Mouse (Mus musculus): Measurements from ENCODE around the gene Dhdh. TPM values are rescaled to one million over a fixed set of nuclear protein-coding genes. Genes with fewer than 3 reads are reported as not detected.
"Not testable (repeated sequence)": the region's sequence is repeated elsewhere in the genome, so short reads cannot be mapped to it uniquely, and the experiment has no call there.

The Dhdh gene
- 15.5 and 18.3 TPM in 2 replicates for total RNA-seq (2015)
- total RNA-seq (2017), result 14.2 and 16.0 TPM in 2 replicates

GRCm38 (mm10) chr7:45488293-45489204, at the start of gene Dhdh:
Gene Dhdh (minus strand): TSS chr7:45488805.
- peak; percentile 99 for ATAC-seq (ENCODE audit: poor library complexity, severe bottlenecking)

DNA sequence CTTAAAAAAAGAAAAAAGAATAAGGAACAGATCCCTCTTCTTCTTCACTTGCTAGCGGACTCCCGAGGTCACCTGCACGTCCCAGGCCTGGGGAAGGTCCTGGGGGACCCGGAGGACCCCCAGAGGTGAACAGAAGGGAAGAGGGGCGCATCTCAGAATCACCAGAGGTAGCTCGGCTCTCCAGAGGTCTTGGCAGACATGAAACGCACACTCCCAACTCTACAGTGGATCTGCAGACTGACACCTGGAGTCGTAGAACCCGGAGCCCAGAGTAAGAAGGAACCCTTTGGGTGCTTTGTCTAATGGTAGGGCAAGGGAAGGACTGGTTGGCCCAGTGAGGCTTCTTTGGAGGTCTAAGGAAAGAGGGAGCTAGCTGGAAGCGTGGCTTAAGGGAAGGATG, 49.0 kb upstream of the Dhdh start:
- no peak for ATAC-seq (ENCODE audit: poor library complexity, severe bottlenecking)

GRCm38 (mm10) chr7:45535676-45536075, 47.1 kb upstream of the Dhdh start:
- no peak for ATAC-seq (ENCODE audit: poor library complexity, severe bottlenecking)

- ATAC-seq (ENCODE audit: poor library complexity, severe bottlenecking), result no peak
Measured at GRCm38 (mm10) chr7:45530643-45531042, 42.0 kb upstream of the Dhdh start.

DNA sequence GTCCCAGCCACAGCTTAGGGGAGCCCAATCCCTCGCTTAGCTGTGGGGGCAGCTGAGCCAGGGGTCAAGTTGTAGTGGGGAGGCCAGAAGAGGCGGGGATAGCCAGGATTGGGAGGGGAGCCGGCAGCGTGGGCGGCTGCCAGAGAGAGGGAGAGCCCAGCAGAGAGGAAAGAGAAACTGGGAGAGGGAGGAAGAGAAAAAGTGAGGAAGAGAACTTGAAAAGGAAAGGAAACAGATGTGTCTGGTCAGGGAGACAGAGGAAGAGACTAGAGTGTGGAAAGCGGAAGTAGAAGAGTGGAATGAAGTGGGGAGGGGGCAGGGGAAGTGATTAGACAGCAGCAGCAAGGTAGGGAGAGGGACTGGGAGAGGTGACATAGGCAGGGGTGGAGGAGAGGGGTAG, 40.9 kb upstream of the Dhdh start:
- ATAC-seq (ENCODE audit: poor library complexity, severe bottlenecking), result peak; percentile 28

DNA sequence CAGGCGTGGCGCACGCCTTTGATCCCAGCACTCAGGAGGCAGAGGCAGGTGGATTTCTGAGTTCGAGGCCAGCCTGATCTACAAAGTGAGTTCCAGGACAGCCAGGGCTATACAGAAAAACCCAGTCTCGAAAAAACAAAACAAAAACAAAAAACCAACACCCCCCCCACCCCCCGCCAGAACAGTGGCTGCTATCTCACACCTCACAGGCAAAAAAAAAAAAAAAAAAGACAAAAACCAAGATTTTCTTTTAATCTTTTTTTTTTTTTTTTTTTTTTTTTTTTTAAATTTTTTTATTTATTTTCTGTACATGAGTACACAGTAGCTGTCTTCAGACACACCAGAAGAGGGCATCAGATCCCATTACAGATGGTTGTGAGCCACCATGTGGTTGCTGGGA, 38.6 kb upstream of the Dhdh start:
- ATAC-seq (ENCODE audit: poor library complexity, severe bottlenecking), result not testable (repeated sequence)

- ATAC-seq (ENCODE audit: poor library complexity, severe bottlenecking), result no peak
Measured at GRCm38 (mm10) chr7:45526474-45527120, 38.0 kb upstream of the Dhdh start.

DNA sequence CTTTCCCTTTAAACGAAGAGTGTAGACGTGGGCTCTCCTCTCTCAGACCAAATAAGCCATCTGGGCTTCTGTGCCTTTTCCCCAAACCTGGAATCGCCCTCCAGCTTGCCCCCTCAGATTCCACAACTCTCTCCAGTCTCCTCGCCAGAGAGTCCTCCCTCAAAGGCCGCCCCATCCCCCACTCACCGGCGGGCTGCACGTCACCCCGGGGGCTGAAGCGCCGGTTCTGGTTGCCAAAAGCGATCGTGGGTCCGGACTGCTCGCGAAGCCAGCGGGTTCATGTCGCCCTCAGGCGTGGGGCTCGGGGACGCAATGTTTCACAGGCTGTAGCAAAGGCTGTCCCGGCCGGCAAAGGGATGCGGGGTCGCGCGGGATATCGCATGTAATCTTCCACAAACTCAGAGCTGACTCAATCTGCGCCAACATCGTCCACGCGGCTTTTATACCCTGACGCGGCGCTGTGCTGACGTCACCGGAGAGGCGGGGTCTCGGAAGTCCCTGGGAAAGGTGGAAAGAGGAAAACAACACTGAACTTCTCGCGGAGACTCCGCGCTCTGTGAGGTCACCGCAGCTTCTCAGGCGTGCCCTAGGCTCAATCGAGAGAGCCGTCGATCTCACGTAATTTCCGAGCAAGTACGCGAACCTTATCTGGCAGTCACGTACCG, 37.3 kb upstream of the Dhdh start, which contains the start of the genes Ppp1r15a and Plekha4:
Ppp1r15a (minus strand) TSS at position 460 of the 665 bp plus-strand sequence.
Plekha4 (plus strand) TSS at position 522 of the 665 bp plus-strand sequence.
- peak; percentile 77 for ATAC-seq (ENCODE audit: poor library complexity, severe bottlenecking)

DNA sequence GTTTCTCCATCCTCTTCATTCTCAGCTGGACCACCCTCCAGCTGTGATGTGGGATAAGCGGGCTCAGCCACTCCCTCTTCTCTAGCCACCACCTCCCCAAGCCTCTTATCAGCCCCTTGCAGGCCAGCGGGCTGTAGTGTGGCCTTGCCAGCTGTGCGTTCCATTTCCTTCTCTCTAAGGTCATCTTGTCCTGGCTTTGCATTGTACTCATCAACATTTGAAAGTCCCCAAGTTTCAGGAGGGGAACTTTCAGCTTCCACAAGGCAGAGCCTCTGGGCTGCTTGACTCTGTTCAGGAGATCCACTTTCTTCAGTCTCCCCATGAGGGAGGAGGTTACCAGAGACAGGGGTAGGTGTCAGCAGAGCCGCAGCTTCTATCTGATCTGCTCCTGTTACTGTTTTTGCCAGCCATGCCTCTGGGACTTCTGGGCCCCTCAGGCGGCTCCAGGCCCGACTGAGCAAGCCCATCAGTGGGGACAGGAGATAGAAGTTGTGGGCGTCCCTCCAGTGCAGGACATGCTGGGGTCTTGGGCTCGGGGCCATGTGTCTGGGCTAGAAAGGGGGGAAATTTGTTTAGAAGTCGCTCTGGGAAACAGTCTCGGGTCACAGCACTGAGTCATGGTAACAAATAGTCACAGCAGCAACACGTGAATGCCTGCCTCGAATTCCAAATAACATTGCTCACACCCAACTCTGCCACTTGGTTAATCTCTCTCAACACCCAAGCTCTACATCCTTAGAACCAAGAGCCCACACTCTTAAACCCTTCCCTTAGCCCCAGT, 36.4 kb upstream of the Dhdh start:
- 0 out of 2 replicates have a peak, but pooled peaks have one; percentile 17 for ATAC-seq (ENCODE audit: poor library complexity, severe bottlenecking)

DNA sequence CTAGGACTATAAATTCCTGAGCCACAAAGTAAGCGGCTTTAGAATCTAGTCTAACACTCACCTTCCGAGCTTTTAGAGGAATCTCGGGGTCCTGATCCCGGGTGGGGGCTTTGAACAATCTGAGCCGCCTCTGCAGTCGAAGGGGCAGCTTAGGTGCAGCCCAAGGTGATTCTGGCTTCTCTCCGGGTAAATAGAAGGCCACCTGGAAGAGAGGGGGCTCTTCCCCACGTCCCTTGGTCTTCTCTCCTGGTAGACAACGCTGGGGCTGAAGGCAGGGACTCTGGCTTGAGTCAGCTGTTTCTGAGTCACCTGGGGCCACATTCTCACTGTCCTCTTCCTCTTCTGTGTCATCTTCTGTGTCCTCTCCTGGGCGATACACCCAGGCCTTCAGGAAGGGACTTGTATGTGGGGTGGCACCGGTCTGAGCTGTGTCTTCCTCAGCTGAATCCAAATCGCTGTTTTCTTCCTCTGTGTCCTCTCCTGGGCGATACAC, 35.1 kb upstream of the Dhdh start:
- no peak for ATAC-seq (ENCODE audit: poor library complexity, severe bottlenecking)

- ATAC-seq (ENCODE audit: poor library complexity, severe bottlenecking), result no peak
Measured at GRCm38 (mm10) chr7:45522957-45523676, 34.5 kb upstream of the Dhdh start.

- ATAC-seq (ENCODE audit: poor library complexity, severe bottlenecking), result no peak
Measured at GRCm38 (mm10) chr7:45522194-45522752, 33.7 kb upstream of the Dhdh start.

DNA sequence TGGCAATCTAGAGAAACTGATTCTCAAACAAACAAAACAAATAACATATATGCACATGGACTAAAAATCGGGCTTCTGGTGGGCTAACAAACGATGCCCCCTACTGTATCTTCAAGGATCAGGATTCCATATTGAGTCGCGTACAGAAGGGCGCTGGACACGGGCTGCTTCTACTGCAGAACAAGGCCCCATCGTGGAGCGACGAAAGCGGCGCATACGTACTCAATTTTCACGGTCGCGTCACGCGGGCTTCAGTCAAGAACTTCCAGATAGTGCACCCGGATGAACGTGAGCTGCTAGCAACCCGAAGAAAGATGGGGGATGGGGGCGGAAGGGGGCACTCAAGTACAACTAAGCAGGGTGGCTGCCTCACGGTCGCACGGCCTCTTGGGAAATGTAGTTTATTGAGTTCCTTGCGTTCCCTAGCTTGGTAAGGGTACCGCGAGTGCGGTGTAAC, 33.2 kb upstream of the Dhdh start:
- ATAC-seq (ENCODE audit: poor library complexity, severe bottlenecking), result peak; percentile 65

- no peak for ATAC-seq (ENCODE audit: poor library complexity, severe bottlenecking)
Measured at GRCm38 (mm10) chr7:45520605-45521004, 32.0 kb upstream of the Dhdh start.

GRCm38 (mm10) chr7:45519345-45520120, 30.9 kb upstream of the Dhdh start:
- no peak for ATAC-seq (ENCODE audit: poor library complexity, severe bottlenecking)

- ATAC-seq (ENCODE audit: poor library complexity, severe bottlenecking), result no peak
Measured at GRCm38 (mm10) chr7:45518618-45519017, 30.0 kb upstream of the Dhdh start.

DNA sequence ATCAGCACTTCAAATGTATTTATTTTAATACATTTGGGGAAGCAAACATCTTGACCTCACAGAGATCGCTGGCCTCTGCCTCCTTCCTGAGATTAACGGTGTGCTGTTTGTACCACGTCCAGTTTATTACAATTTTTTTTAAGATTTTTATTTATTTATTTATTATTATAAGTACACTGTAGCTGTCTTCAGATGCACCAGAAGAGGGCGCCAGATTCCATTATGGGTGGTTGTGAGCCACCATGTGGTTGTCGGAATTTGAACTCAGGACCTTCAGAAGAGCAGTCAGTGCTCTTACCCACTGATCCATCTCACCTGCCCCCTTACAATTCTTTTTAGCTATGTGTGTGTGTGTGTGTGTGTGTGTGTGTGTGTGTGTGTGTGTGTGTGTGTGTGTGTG, 28.2 kb upstream of the Dhdh start:
- not testable (repeated sequence) for ATAC-seq (ENCODE audit: poor library complexity, severe bottlenecking)

GRCm38 (mm10) chr7:45515436-45515835, 26.8 kb upstream of the Dhdh start:
- no peak for ATAC-seq (ENCODE audit: poor library complexity, severe bottlenecking)
